Mouse (Mus musculus): ENCODE measurements around the gene Cul3. TPM values are rescaled to one million over a fixed set of nuclear protein-coding genes. Genes with fewer than 3 reads are reported as not detected.

Cul3 gene
- polyA plus RNA-seq, 1 experiment from 2014 or later, result 23.7 TPM

GRCm38 (mm10) chr1:80260443-80260842 lies 79.8 kb downstream of the Cul3 start:
- Histone ChIP-seq H3K4me2 (replicated peaks; ENCODE audit: low read depth) (no peak overlapping the region), H3K36me3 (ENCODE audit: control insufficient read depth, insufficient read depth, low read length) (no peaks in the 10 kb centered on the region), H3K9ac (ENCODE audit: low read length) (no peak overlapping the region), H3K4me3 (ENCODE audit: low read depth, low read length) (no peak overlapping the region), H3K9me3 (ENCODE audit: control insufficient read depth, low read length) (no peaks in the 10 kb centered on the region), H3K27ac (replicated peaks) (no peak overlapping the region), H3K27me3 (ENCODE audit: control insufficient read depth, insufficient read depth, low read length) (no peaks in the 10 kb centered on the region), H3K4me1 (replicated peaks; ENCODE audit: control insufficient read depth, insufficient read depth) (no peaks in the 10 kb centered on the region)
- DNase-seq (ENCODE audit: low spot score) (no peak), ATAC-seq (ENCODE audit: low FRiP score, low TSS enrichment) (no peak)
- no peak for TF ChIP-seq EP300 (optimal IDR thresholded peaks at IDR 0.05)
- TF ChIP-seq CTCF (IDR thresholded peaks at IDR 0.05; ENCODE audit: low read depth), result no peak
- 71% methylated on average over 1 of the region's 1 CpGs for WGBS

GRCm38 (mm10) chr1:80258632-80259031 lies 81.6 kb downstream of the Cul3 start:
- no peaks in the 10 kb centered on the region for H3K36me3 ChIP-seq (ENCODE audit: control insufficient read depth, insufficient read depth, low read length)
- H3K27me3 ChIP-seq (ENCODE audit: control insufficient read depth, insufficient read depth, low read length), result no peaks in the 10 kb centered on the region
- H3K27ac ChIP-seq (replicated peaks), result no peak overlapping the region
- no peak overlapping the region for H3K9ac ChIP-seq (ENCODE audit: low read length)
- H3K4me2 ChIP-seq (replicated peaks; ENCODE audit: low read depth), result no peak overlapping the region
- no peak overlapping the region for H3K4me3 ChIP-seq (ENCODE audit: low read depth, low read length)
- WGBS, result 75% methylated on average over 4 of the region's 4 CpGs
- H3K9me3 ChIP-seq (ENCODE audit: control insufficient read depth, low read length), result no peaks in the 10 kb centered on the region
- TF ChIP-seq CTCF (IDR thresholded peaks at IDR 0.05; ENCODE audit: low read depth) (no peak), EP300 (optimal IDR thresholded peaks at IDR 0.05) (no peak)
- DNase-seq (ENCODE audit: low spot score), result no peak
- no peak for ATAC-seq (ENCODE audit: low FRiP score, low TSS enrichment)
- no peaks in the 10 kb centered on the region for H3K4me1 ChIP-seq (replicated peaks; ENCODE audit: control insufficient read depth, insufficient read depth)

GRCm38 (mm10) chr1:80253309-80253708 lies 87.0 kb downstream of the Cul3 start:
- Histone ChIP-seq H3K9ac (ENCODE audit: low read length) (no peak overlapping the region), H3K36me3 (ENCODE audit: control insufficient read depth, insufficient read depth, low read length) (no peaks in the 10 kb centered on the region), H3K27me3 (ENCODE audit: control insufficient read depth, insufficient read depth, low read length) (no peaks in the 10 kb centered on the region), H3K4me3 (ENCODE audit: low read depth, low read length) (no peak overlapping the region), H3K4me1 (replicated peaks; ENCODE audit: control insufficient read depth, insufficient read depth) (no peaks in the 10 kb centered on the region), H3K9me3 (ENCODE audit: control insufficient read depth, low read length) (no peaks in the 10 kb centered on the region), H3K4me2 (replicated peaks; ENCODE audit: low read depth) (no peak overlapping the region), H3K27ac (replicated peaks) (no peak overlapping the region)
- TF ChIP-seq EP300 (optimal IDR thresholded peaks at IDR 0.05), result no peak
- TF ChIP-seq CTCF (IDR thresholded peaks at IDR 0.05; ENCODE audit: low read depth), result no peak
- no peak for DNase-seq (ENCODE audit: low spot score)
- no peak for ATAC-seq (ENCODE audit: low FRiP score, low TSS enrichment)

GRCm38 (mm10) chr1:80250247-80250646 lies 90.0 kb downstream of the Cul3 start:
- WGBS, result 60% methylated on average over 5 of the region's 5 CpGs

GRCm38 (mm10) chr1:80247131-80247530 lies 93.1 kb downstream of the Cul3 start:
- ATAC-seq (ENCODE audit: low FRiP score, low TSS enrichment) (no peak), DNase-seq (ENCODE audit: low spot score) (no peak)
- Histone ChIP-seq H3K27me3 (ENCODE audit: control insufficient read depth, insufficient read depth, low read length) (no peaks in the 10 kb centered on the region), H3K4me3 (ENCODE audit: low read depth, low read length) (no peak overlapping the region), H3K9ac (ENCODE audit: low read length) (no peak overlapping the region), H3K9me3 (ENCODE audit: control insufficient read depth, low read length) (no peaks in the 10 kb centered on the region), H3K27ac (replicated peaks) (no peak overlapping the region), H3K36me3 (ENCODE audit: control insufficient read depth, insufficient read depth, low read length) (no peaks in the 10 kb centered on the region), H3K4me2 (replicated peaks; ENCODE audit: low read depth) (no peak overlapping the region), H3K4me1 (replicated peaks; ENCODE audit: control insufficient read depth, insufficient read depth) (no peaks in the 10 kb centered on the region)
- TF ChIP-seq EP300 (optimal IDR thresholded peaks at IDR 0.05) (no peak), CTCF (IDR thresholded peaks at IDR 0.05; ENCODE audit: low read depth) (no peak)

More at GRCm38 (mm10) chr1:80250247-80250646, 90.0 kb downstream of the Cul3 start:
- Histone ChIP-seq H3K4me1 (replicated peaks; ENCODE audit: control insufficient read depth, insufficient read depth) (no peaks in the 10 kb centered on the region), H3K9ac (ENCODE audit: low read length) (no peak overlapping the region), H3K27me3 (ENCODE audit: control insufficient read depth, insufficient read depth, low read length) (no peaks in the 10 kb centered on the region), H3K4me3 (ENCODE audit: low read depth, low read length) (no peak overlapping the region), H3K4me2 (replicated peaks; ENCODE audit: low read depth) (no peak overlapping the region), H3K36me3 (ENCODE audit: control insufficient read depth, insufficient read depth, low read length) (no peaks in the 10 kb centered on the region), H3K27ac (replicated peaks) (no peak overlapping the region), H3K9me3 (ENCODE audit: control insufficient read depth, low read length) (no peaks in the 10 kb centered on the region)
- no peak for TF ChIP-seq EP300 (optimal IDR thresholded peaks at IDR 0.05)
- no peak for TF ChIP-seq CTCF (IDR thresholded peaks at IDR 0.05; ENCODE audit: low read depth)
- ATAC-seq (ENCODE audit: low FRiP score, low TSS enrichment), result no peak
- no peak for DNase-seq (ENCODE audit: low spot score)

GRCm38 (mm10) chr1:80244123-80244522 lies 96.2 kb downstream of the Cul3 start:
- 46% methylated on average over 3 of the region's 3 CpGs for WGBS
- no peaks in the 10 kb centered on the region for H3K4me1 ChIP-seq (replicated peaks; ENCODE audit: control insufficient read depth, insufficient read depth)
- H3K9me3 ChIP-seq (ENCODE audit: control insufficient read depth, low read length), result no peaks in the 10 kb centered on the region

More at GRCm38 (mm10) chr1:80244123-80244522, 96.2 kb downstream of the Cul3 start:
- H3K9ac ChIP-seq (ENCODE audit: low read length), result no peak overlapping the region
- DNase-seq (ENCODE audit: low spot score), result no peak
- H3K36me3 ChIP-seq (ENCODE audit: control insufficient read depth, insufficient read depth, low read length), result no peaks in the 10 kb centered on the region
- H3K27me3 ChIP-seq (ENCODE audit: control insufficient read depth, insufficient read depth, low read length), result no peaks in the 10 kb centered on the region
- peak; percentile 50 for TF ChIP-seq CTCF (IDR thresholded peaks at IDR 0.05; ENCODE audit: low read depth)
- TF ChIP-seq EP300 (optimal IDR thresholded peaks at IDR 0.05), result no peak
- H3K4me2 ChIP-seq (replicated peaks; ENCODE audit: low read depth), result no peak overlapping the region
- no peak overlapping the region for H3K4me3 ChIP-seq (ENCODE audit: low read depth, low read length)
- H3K27ac ChIP-seq (replicated peaks), result no peak overlapping the region
- ATAC-seq (ENCODE audit: low FRiP score, low TSS enrichment), result no peak
